Mouse (Mus musculus) lung, postnatal 0 days (tissue): ENCODE results near the gene Xpnpep3.

Experiments
- CTCF ChIP-seq: IDR thresholded peaks from 2 replicates; pipeline ENCODE4 v1.5.1; 2016; ENCODE audit warnings: antibody characterized with exemption, mild to moderate bottlenecking
- EP300 ChIP-seq: IDR thresholded peaks from 2 replicates; pipeline ENCODE4 v1.6.1; 2016; ENCODE audit warnings: antibody characterized with exemption, mild to moderate bottlenecking, control low read depth

- TF ChIP-seq CTCF: no peak
- TF ChIP-seq EP300: no peak
Measured at GRCm38 (mm10) chr15:81422156-81422681, 22.3 kb downstream of the Xpnpep3 start.
